Mouse (Mus musculus): ENCODE results near the gene 9330182L06Rik. TPM values are rescaled to one million over a fixed set of nuclear protein-coding genes. Genes with fewer than 3 reads are reported as not detected.

9330182L06Rik gene
- polyA plus RNA-seq, 1 experiment from 2014 or later: 11.1 TPM

DNA sequence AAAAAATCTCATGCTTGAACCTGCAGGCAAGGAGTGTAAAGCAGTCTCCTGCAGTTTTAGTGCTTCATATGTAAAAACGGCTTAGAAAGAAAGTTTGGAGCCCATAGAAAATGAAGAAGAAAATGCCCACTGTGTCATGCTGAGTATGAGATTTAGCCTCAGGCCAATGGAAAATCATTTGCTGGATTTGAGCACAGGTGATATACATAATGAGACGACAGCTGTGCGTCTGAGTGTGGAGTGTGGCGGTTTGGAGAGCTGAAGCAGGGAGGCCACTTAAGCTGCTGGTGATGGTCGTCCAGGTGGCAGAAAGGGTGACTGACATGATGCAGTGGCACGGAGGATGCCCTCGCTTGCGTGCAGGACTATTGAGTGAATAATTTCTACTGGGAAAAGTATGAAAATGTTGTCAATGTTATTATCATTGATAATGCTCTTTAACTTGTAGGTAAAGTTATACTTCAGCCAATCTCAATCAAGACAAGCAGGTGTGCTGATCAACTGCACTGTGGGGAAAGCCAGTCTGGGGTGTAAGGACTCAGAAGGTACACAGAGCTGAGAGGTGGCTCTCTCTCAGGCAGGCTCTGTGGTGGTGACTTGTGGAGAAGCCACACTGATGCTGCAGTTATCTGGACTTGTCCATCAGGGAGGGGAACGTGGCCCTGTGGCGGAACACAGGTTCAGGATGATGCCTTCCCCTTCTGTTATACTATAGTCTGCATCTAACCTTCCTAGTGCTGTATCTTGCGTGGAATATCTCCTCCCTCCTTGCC lies 102.2 kb downstream of the 9330182L06Rik start:
- no peak overlapping the region for H3K27ac ChIP-seq
- H3K36me3 ChIP-seq: no peaks in the 10 kb centered on the region

GRCm38 (mm10) chr5:9371127-9371526 lies 105.2 kb downstream of the 9330182L06Rik start:
- Histone ChIP-seq H3K4me3 (replicated peaks) (no peak overlapping the region), H3K9ac (replicated peaks) (no peak overlapping the region), H3K36me3 (no peaks in the 10 kb centered on the region), H3K27ac (no peak overlapping the region), H3K4me2 (replicated peaks) (no peak overlapping the region), H3K4me1 (replicated peaks) (0 out of 2 replicates have a peak, but pooled peaks cover 5% of the 10 kb centered on the region), H3K27me3 (no peaks in the 10 kb centered on the region), H3K9me3 (no peaks in the 10 kb centered on the region)
- WGBS: 90% methylated on average over 3 of the region's 3 CpGs
- ATAC-seq: no peak

More for the DNA sequence above, 102.2 kb downstream of the 9330182L06Rik start:
- Histone ChIP-seq H3K4me3 (replicated peaks) (no peak overlapping the region), H3K27me3 (no peaks in the 10 kb centered on the region), H3K4me2 (replicated peaks) (no peak overlapping the region), H3K4me1 (replicated peaks) (0 out of 2 replicates have a peak, but pooled peaks cover 11% of the 10 kb centered on the region), H3K9ac (replicated peaks) (no peak overlapping the region), H3K9me3 (no peaks in the 10 kb centered on the region)
- 62% methylated on average over 11 of the region's 11 CpGs for WGBS
- peak; percentile 62 for ATAC-seq

DNA sequence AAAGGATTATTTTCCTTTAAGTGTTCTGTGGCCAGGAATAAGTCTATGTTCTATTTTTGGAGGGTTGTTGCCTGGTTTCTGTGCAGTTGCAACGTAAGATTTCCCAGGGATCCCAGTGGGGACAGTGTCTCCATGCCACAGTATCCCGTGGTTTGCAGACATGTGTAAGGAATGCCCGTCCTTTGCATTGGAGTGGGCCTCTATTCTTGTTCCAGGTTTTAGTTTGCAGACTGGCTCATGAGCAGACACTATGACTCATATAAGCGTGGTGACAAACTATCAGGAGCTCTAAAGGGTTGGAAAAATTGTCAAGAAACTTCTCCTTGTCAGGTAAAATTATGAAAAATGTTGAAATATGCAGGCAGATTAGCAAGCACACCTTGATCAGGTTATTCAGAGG lies 107.4 kb downstream of the 9330182L06Rik start:
- no peak for ATAC-seq
- no peak overlapping the region for H3K4me2 ChIP-seq (replicated peaks)
- no peak overlapping the region for H3K4me3 ChIP-seq (replicated peaks)
- no peak overlapping the region for H3K27ac ChIP-seq
- 0 out of 2 replicates have a peak, but pooled peaks cover under 1% of the 10 kb centered on the region for H3K4me1 ChIP-seq (replicated peaks)
- whole genome bisulfite sequencing: 91% methylated on average over 4 of the region's 4 CpGs
- H3K9ac ChIP-seq (replicated peaks): no peak overlapping the region
- H3K27me3 ChIP-seq: no peaks in the 10 kb centered on the region
- no peaks in the 10 kb centered on the region for H3K36me3 ChIP-seq
- H3K9me3 ChIP-seq: no peaks in the 10 kb centered on the region

DNA sequence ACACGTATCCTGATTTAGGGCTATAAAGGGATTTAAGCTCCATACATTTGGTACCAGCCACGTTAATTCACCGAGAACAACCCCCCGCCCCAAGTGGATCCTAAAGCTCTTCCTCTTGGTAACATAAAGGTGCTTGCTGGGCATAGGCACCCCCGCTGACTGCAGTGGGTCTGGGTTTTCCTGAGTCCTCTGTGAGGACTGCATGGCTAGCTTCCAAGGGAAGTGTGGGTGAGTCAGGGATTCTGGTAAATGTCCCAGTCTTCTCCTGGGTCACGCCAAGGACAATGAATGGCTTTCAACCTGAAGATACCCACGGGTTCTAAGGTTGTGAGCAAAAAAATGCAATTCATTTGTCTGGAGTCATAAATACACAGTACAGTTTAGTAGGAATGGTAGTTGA lies 124.0 kb downstream of the 9330182L06Rik start:
- H3K27ac ChIP-seq: no peak overlapping the region
- H3K27me3 ChIP-seq: no peaks in the 10 kb centered on the region
- 88% methylated on average over 7 of the region's 7 CpGs for WGBS
- ATAC-seq: no peak
- no peaks in the 10 kb centered on the region for H3K4me1 ChIP-seq (replicated peaks)
- H3K36me3 ChIP-seq: no peaks in the 10 kb centered on the region
- H3K9me3 ChIP-seq: no peaks in the 10 kb centered on the region
- no peak overlapping the region for H3K9ac ChIP-seq (replicated peaks)
- no peak overlapping the region for H3K4me3 ChIP-seq (replicated peaks)
- H3K4me2 ChIP-seq (replicated peaks): no peak overlapping the region

- H3K9me3 ChIP-seq: no peaks in the 10 kb centered on the region
- H3K4me1 ChIP-seq (replicated peaks): no peaks in the 10 kb centered on the region
- 86% methylated on average over 1 of the region's 1 CpGs for WGBS
- no peak overlapping the region for H3K9ac ChIP-seq (replicated peaks)
- no peak overlapping the region for H3K4me2 ChIP-seq (replicated peaks)
- H3K27ac ChIP-seq: no peak overlapping the region
- no peak for ATAC-seq
- no peak overlapping the region for H3K4me3 ChIP-seq (replicated peaks)
- H3K36me3 ChIP-seq: no peaks in the 10 kb centered on the region
- H3K27me3 ChIP-seq: no peaks in the 10 kb centered on the region
Observed at GRCm38 (mm10) chr5:9391858-9392393, 126.0 kb downstream of the 9330182L06Rik start.

DNA sequence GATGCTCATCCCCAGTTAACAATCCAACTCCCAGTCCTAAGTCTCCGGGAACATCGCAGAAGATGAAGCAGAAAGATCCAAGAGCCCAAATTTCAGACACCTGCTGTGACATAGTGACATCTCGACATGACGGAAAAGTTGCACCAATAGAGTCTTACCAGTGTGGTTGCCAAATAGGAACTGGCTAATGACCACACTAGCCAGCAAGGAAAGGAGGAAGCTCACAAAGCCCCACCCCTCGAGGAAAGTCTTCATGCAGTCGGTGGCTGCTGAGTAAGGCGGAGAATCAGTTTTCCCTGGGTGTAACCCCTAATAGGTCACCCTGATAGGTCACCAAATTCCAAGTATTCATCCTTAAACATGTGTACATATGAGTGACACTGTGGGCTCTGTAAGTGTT lies 151.2 kb downstream of the 9330182L06Rik start:
- H3K36me3 ChIP-seq: no peaks in the 10 kb centered on the region
- WGBS: 90% methylated on average over 7 of the region's 7 CpGs
- no peak for ATAC-seq

DNA sequence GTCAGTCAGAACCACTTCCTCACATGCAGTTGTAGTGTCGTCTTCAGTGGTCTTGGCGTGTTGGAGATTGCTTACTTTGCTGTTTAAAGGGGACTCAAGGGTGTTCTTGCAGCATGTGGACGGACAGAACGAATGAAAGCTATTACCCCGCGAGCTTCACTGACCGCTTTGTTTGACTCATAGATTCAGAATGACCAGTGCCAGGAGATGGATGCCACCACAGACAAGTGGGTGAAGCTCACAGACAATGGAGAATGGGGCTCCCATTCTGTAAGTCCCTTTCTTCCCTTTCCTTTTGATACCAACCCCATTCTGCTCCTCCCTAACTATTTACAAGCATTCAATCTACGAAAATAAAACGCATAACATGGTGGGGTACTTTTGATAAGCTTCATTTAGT lies 151.9 kb downstream of the 9330182L06Rik start:
- Histone ChIP-seq H3K4me2 (replicated peaks) (no peak overlapping the region), H3K4me1 (replicated peaks) (no peaks in the 10 kb centered on the region), H3K36me3 (no peaks in the 10 kb centered on the region), H3K4me3 (replicated peaks) (no peak overlapping the region), H3K27me3 (no peaks in the 10 kb centered on the region), H3K9ac (replicated peaks) (no peak overlapping the region), H3K9me3 (no peaks in the 10 kb centered on the region), H3K27ac (no peak overlapping the region)
- 79% methylated on average over 9 of the region's 9 CpGs for WGBS
- no peak for ATAC-seq

More for the DNA sequence above, 151.2 kb downstream of the 9330182L06Rik start:
- H3K27me3 ChIP-seq: no peaks in the 10 kb centered on the region
- H3K4me3 ChIP-seq (replicated peaks): no peak overlapping the region
- no peaks in the 10 kb centered on the region for H3K4me1 ChIP-seq (replicated peaks)
- H3K27ac ChIP-seq: no peak overlapping the region
- no peak overlapping the region for H3K9ac ChIP-seq (replicated peaks)
- H3K9me3 ChIP-seq: no peaks in the 10 kb centered on the region
- no peak overlapping the region for H3K4me2 ChIP-seq (replicated peaks)

DNA sequence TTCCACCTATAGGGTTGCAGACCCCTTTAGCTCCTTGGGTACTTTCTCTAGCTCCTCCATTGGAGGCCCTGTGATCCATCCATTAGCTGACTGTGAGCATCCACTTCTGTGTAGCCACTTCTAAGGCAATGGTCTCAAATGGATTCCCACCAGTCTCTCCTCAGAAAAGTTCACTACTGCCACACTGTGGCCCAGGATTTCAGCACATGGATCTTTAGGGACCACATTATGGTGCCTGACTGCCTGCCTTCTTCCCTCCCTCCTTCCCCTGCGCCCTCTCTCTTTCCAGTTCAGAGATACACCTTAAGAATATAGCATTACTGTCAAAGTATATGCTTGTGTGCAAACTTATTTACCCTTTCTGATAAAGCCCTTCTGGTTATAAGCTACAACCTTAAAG lies 154.0 kb downstream of the 9330182L06Rik start:
- Histone ChIP-seq H3K4me3 (replicated peaks) (no peak overlapping the region), H3K9ac (replicated peaks) (no peak overlapping the region), H3K36me3 (no peaks in the 10 kb centered on the region), H3K27me3 (no peaks in the 10 kb centered on the region), H3K4me2 (replicated peaks) (no peak overlapping the region), H3K9me3 (no peaks in the 10 kb centered on the region), H3K27ac (no peak overlapping the region), H3K4me1 (replicated peaks) (0 out of 2 replicates have a peak, but pooled peaks cover 4% of the 10 kb centered on the region)
- ATAC-seq: peak; percentile 76
- WGBS: 52% methylated on average over 1 of the region's 1 CpGs

DNA sequence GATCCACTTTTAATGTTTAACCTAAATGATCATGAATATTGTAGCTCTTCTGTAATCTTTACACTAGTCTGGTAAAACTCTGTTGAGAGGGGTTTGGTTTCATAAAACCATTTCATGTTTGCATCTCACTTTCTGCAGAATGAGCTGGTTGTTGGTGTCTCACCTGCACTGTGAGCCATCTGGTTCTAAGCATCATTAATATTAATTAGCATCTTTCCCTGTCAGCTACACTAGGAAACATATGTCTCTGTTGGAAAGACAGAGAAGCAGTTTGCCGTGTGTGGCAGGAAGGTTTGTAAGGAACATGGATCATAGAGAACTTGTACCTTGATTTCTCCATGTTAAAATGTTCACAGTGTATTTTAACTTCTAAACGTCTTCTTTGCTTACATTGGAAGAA lies 158.5 kb downstream of the 9330182L06Rik start:
- ATAC-seq: no peak
- Histone ChIP-seq H3K4me2 (replicated peaks) (no peak overlapping the region), H3K27ac (no peak overlapping the region), H3K9ac (replicated peaks) (no peak overlapping the region), H3K4me3 (replicated peaks) (no peak overlapping the region), H3K27me3 (no peaks in the 10 kb centered on the region), H3K36me3 (no peaks in the 10 kb centered on the region), H3K9me3 (no peaks in the 10 kb centered on the region), H3K4me1 (replicated peaks) (0 out of 2 replicates have a peak, but pooled peaks cover 4% of the 10 kb centered on the region)
- WGBS: 55% methylated on average over 2 of the region's 2 CpGs

- Histone ChIP-seq H3K27ac (no peak overlapping the region), H3K27me3 (no peaks in the 10 kb centered on the region), H3K9me3 (no peaks in the 10 kb centered on the region), H3K9ac (replicated peaks) (no peak overlapping the region), H3K4me1 (replicated peaks) (0 out of 2 replicates have a peak, but pooled peaks cover 4% of the 10 kb centered on the region), H3K4me2 (replicated peaks) (no peak overlapping the region), H3K36me3 (0 out of 2 replicates have a peak, but pooled peaks cover 3% of the 10 kb centered on the region), H3K4me3 (replicated peaks) (no peak overlapping the region)
- ATAC-seq: peak; percentile 48
- 79% methylated on average over 2 of the region's 2 CpGs for WGBS
Observed at GRCm38 (mm10) chr5:9427165-9427564, 161.2 kb downstream of the 9330182L06Rik start.

DNA sequence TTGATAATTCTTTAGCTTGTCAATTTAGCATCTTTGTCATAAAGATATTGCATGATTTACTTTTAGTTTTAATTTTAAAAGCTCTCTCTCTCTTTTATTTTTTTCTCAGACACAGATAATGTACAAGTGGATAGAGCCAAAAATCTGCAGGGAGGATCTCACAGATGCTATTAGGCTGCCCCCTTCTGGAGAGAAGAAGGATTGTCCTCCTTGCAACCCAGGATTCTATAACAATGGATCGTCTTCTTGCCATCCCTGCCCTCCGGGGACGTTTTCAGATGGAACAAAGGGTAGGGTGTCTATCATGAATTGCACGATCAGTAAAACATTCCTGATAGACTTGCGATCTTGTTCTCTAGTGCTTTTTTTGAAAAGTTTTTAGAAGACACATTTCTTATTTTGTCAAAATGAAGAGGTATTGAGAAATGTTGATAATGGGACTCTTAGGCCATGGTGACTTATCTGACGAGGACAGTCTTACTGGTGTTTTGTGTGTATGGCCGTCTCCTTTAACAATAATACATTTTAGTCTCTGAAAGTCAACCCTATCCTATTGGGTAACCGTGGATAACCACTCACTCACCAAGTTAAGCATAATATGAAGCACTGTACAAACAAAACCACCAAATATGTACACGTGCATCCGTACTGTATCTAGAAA lies 161.8 kb downstream of the 9330182L06Rik start:
- Histone ChIP-seq H3K27ac (no peak overlapping the region), H3K36me3 (0 out of 2 replicates have a peak, but pooled peaks cover 3% of the 10 kb centered on the region), H3K9ac (replicated peaks) (no peak overlapping the region), H3K4me1 (replicated peaks) (0 out of 2 replicates have a peak, but pooled peaks cover 4% of the 10 kb centered on the region), H3K27me3 (no peaks in the 10 kb centered on the region), H3K9me3 (no peaks in the 10 kb centered on the region), H3K4me2 (replicated peaks) (no peak overlapping the region), H3K4me3 (replicated peaks) (no peak overlapping the region)
- WGBS: 49% methylated on average over 10 of the region's 10 CpGs
- ATAC-seq: peak; percentile 79

- H3K4me3 ChIP-seq (replicated peaks): no peak overlapping the region
- H3K27me3 ChIP-seq: no peaks in the 10 kb centered on the region
- H3K27ac ChIP-seq: no peak overlapping the region
- 0 out of 2 replicates have a peak, but pooled peaks cover 4% of the 10 kb centered on the region for H3K4me1 ChIP-seq (replicated peaks)
- H3K9ac ChIP-seq (replicated peaks): no peak overlapping the region
- WGBS: 76% methylated on average over 3 of the region's 3 CpGs
- H3K9me3 ChIP-seq: no peaks in the 10 kb centered on the region
- 0 out of 2 replicates have a peak, but pooled peaks cover 3% of the 10 kb centered on the region for H3K36me3 ChIP-seq
- ATAC-seq: no peak
- no peak overlapping the region for H3K4me2 ChIP-seq (replicated peaks)
Observed at GRCm38 (mm10) chr5:9428728-9429127, 162.8 kb downstream of the 9330182L06Rik start.
